Mouse (Mus musculus) lung, embryonic 14.5 days (tissue): ENCODE data around the gene Sp2. TPM values are rescaled to one million over a fixed set of nuclear protein-coding genes. Genes with fewer than 3 reads are reported as not detected.
A peak's percentile ranks its signal among the peaks of the same experiment; 100 is the strongest.

Source experiments
- ATAC-seq: fragments of 200-750 bp; cut with Nextera tagmentation; 2 replicates; pipeline ENCODE4 v1.8.0; 2017; ENCODE audit warnings: mild to moderate bottlenecking, moderate TSS enrichment, moderate library complexity; ENCODE audit not compliant: insufficient read depth
- DNase-seq: peaks from one replicate; pipeline ENCODE4 v3.0.0-alpha.2; 2015
- H3K27ac ChIP-seq: fragments of 300-500 bp; sonication (generic); 2 replicates; pipeline ENCODE4 v1.5.1; 2014; ENCODE audit warnings: low read depth, mild to moderate bottlenecking, moderate library complexity
- H3K27me3 ChIP-seq: fragments of 300-500 bp; sonication (generic); 2 replicates; pipeline ENCODE4 v1.6.1; 2014; ENCODE audit warnings: low read length, control low read depth; ENCODE audit not compliant: insufficient read depth
- H3K36me3 ChIP-seq: fragments of 300-500 bp; sonication (generic); 2 replicates; pipeline ENCODE4 v1.6.1; 2014; ENCODE audit warnings: control low read depth; ENCODE audit not compliant: insufficient read depth
- H3K4me1 ChIP-seq: fragments of 300-500 bp; sonication (generic); 2 replicates; pipeline ENCODE4 v1.6.1; 2014; ENCODE audit warnings: antibody characterized with exemption, control low read depth; ENCODE audit not compliant: insufficient read depth
- H3K4me2 ChIP-seq: fragments of 300-500 bp; sonication (generic); 2 replicates; pipeline ENCODE4 v1.6.1; 2014; ENCODE audit warnings: mild to moderate bottlenecking
- H3K4me3 ChIP-seq: fragments of 300-500 bp; sonication (generic); 2 replicates; pipeline ENCODE4 v1.5.1; 2014; ENCODE audit warnings: low read depth, low read length
- H3K9ac ChIP-seq: fragments of 300-500 bp; sonication (generic); 2 replicates; pipeline ENCODE4 v1.6.1; 2014
- H3K9me3 ChIP-seq: fragments of 300-500 bp; sonication (generic); 2 replicates; pipeline ENCODE4 v1.6.1; 2016; ENCODE audit warnings: low read depth, low read length, control low read depth
- CTCF ChIP-seq: IDR thresholded peaks from 2 replicates; pipeline ENCODE4 v1.5.1; 2016; ENCODE audit warnings: antibody characterized with exemption, low read depth
- WGBS: fragments of 180-500 bp; shearing (Covaris S2); extraction: QIAGEN DNeasy Blood & Tissue Kit; methylation state at CpG from one replicate; pipeline ENCODE4 v1.1.7; 2014; 5-methylcytosine and 5-hydroxymethylcytosine counted together
- polyA plus RNA-seq: library from polyadenylated mRNA; unstranded; fragments of >200 nt; fragmentation: Nextera tagmentation; extraction: Ambion mirVana; gene quantifications from 2 replicates; pipeline ENCODE4 v1.2.1, GENCODE M21; 2014

Gene Sp2
- polyA plus RNA-seq, 1 experiment from 2014 or later: 22.3 TPM

DNA sequence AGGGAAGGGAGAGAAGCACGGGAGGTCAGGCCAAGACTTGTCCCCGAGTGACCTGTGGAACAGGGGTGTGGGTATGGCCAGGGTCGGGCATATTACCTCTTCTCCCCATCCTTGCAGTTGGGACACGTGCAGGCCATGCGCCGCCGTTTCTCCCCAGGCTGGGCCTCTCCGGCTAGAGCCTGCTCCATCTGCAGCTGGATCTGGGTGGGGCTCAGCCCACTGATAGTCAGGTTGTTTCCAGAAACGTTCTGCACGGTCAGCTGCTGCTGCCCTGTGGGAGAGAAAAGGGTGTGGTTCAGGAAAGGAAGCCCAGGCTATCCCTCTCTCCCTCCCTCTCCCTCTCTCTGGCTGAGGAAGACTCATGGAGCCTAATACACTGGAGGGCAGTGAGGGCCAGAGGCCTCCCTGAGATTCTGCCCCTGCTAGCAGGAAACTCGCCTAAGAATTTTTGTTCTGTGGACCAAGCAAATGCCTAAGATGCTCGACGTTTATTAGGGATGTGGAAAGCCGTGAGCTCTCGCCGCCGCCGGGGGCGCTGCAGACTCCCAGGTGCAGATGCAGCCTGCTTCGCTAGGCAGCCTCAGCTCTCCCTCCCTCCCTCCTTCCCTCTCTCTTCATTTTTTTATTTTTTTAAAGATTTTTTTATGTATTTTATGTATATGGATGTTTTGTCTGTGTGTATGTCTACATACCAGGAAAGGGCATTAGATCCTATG lies 26.6 kb downstream of the Sp2 start:
- Histone ChIP-seq H3K9me3 (no peaks in the 10 kb centered on the region), H3K9ac (no peak overlapping the region), H3K4me1 (no peaks in the 10 kb centered on the region), H3K27ac (no peak overlapping the region), H3K4me3 (no peak overlapping the region), H3K27me3 (no peaks in the 10 kb centered on the region), H3K36me3 (peaks cover 91% of the 10 kb centered on the region), H3K4me2 (no peak overlapping the region)
- ATAC-seq (no peak), DNase-seq (no peak)
- TF ChIP-seq CTCF: peak; percentile 58
- WGBS: 57% methylated on average over 20 of the region's 20 CpGs

DNA sequence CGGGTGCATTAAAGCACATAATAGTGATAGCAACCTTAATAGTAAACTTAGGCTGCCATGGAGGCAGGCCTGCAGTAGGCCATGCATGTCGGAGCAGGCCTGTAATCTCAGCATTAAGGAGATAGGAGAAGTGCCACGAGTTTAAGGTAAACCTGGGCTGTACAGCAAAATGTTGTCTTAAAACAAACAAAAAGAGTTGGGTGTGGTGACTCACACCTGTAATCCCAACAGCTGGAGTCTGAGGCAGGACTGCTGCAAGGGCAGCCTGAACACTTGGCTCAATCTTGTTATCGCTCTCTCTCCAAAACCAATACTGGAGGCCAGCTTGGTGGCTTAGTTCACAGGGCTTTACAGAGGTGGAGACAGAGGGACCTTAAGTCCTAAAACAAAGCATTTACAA lies 27.7 kb downstream of the Sp2 start:
- ATAC-seq (no peak), DNase-seq (no peak)
- no peak for TF ChIP-seq CTCF
- WGBS: 90% methylated on average over 4 of the region's 4 CpGs
- Histone ChIP-seq H3K27me3 (no peaks in the 10 kb centered on the region), H3K27ac (no peak overlapping the region), H3K4me1 (no peaks in the 10 kb centered on the region), H3K9ac (no peak overlapping the region), H3K4me2 (no peak overlapping the region), H3K36me3 (peaks cover 84% of the 10 kb centered on the region), H3K4me3 (no peak overlapping the region), H3K9me3 (no peaks in the 10 kb centered on the region)

DNA sequence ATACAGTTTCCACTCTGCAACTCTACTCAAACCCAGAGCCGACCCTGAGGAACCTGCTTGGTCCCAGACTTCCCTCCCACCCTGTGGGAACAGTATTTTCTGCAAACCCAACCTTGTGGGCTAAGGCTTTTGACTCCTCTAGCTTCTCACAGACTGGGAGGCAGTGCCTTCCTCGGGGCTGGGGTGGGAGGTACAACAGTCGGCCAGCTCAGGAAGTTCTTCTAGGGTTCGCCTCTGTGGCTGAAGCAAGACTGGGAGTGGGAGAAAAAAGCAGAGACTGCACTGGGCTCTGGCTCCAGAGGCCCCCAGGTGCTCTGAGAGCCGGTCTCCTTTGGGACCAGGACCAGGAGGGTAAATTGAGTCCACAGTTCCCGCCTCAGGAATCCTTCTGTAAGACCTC lies 29.9 kb downstream of the Sp2 start:
- WGBS: 68% methylated on average over 6 of the region's 6 CpGs
- DNase-seq (no peak), ATAC-seq (no peak)
- no peak for TF ChIP-seq CTCF
- Histone ChIP-seq H3K27me3 (no peaks in the 10 kb centered on the region), H3K9ac (no peak overlapping the region), H3K4me3 (no peak overlapping the region), H3K36me3 (peaks cover 67% of the 10 kb centered on the region), H3K4me1 (no peaks in the 10 kb centered on the region), H3K4me2 (no peak overlapping the region), H3K27ac (no peak overlapping the region), H3K9me3 (no peaks in the 10 kb centered on the region)

DNA sequence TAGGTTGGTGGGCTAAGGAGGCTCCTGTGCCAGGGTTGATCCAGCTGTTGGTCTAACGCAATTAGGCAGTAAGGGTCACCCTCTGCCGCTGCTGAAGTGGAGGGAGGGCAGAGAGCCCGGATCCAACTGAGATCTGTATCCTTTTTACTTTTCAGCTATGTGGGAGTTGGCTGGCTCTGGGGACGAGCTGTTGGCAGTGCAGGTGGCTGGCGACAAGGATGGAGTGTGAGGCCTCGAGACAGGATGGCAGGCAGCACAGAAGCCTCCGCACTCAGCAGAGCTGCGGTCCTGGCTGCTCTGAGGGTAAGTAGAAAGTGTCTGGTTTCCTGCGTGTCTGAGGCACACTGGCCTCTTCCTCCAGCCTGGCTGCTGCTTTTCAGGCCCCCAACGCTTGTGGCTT lies 30.3 kb downstream of the Sp2 start:
- ATAC-seq: no peak
- WGBS: 77% methylated on average over 10 of the region's 10 CpGs
- H3K9me3 ChIP-seq: no peaks in the 10 kb centered on the region
- no peaks in the 10 kb centered on the region for H3K4me1 ChIP-seq
- no peak for TF ChIP-seq CTCF
- H3K27me3 ChIP-seq: no peaks in the 10 kb centered on the region
- H3K9ac ChIP-seq: no peak overlapping the region
- no peak for DNase-seq
- H3K4me2 ChIP-seq: no peak overlapping the region
- no peak overlapping the region for H3K4me3 ChIP-seq
- H3K27ac ChIP-seq: no peak overlapping the region
- H3K36me3 ChIP-seq: peaks cover 62% of the 10 kb centered on the region

DNA sequence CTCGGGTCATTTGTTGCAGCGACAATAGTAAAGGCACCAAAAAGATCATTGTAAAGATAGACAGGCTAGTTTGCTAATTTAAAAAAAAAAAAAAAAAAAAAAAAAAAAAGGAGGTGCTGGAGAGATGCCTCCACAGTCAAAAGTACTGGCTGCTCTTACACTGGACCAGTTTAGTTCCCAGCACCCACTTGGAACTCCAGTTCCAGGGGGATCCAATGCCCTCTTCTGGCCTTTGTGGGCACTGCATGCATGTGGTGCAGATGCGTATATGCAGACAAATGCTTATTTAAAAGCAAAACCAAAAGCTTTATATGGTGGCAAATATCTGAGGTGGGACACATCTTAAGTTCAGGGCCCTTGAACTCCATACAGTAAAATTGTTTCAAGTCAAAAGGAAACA lies 32.0 kb downstream of the Sp2 start:
- DNase-seq (no peak), ATAC-seq (no peak)
- Histone ChIP-seq H3K36me3 (peaks cover 47% of the 10 kb centered on the region), H3K9ac (no peak overlapping the region), H3K4me1 (no peaks in the 10 kb centered on the region), H3K27me3 (no peaks in the 10 kb centered on the region), H3K4me3 (no peak overlapping the region), H3K9me3 (no peaks in the 10 kb centered on the region), H3K4me2 (no peak overlapping the region), H3K27ac (no peak overlapping the region)
- WGBS: 98% methylated on average over 3 of the region's 3 CpGs
- peak; percentile 42 for TF ChIP-seq CTCF

DNA sequence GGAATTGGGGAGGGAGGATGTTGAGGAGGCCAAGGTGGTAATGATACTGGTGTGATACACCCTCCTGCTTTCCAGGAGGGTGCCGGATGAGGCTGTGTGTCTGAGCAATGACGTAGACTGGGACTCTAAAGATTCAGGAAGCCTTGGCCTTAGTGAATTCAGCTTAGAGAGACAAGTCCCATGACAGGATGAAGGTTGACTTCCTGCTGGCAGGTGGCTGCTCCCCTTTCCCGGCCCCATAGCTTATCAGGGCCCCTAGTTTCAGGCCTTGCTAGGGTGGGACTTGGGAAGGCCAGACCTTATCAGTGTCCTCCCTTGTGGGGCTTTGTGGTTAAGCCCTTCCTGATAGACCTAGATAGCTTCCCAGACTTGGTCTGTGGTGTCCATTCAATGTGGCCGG lies 34.9 kb downstream of the Sp2 start:
- Histone ChIP-seq H3K4me1 (peaks cover 8% of the 10 kb centered on the region; the same call in 1 of the 2 replicates), H3K36me3 (peaks cover 19% of the 10 kb centered on the region), H3K9me3 (no peaks in the 10 kb centered on the region), H3K27me3 (no peaks in the 10 kb centered on the region), H3K4me3 (no peak overlapping the region), H3K27ac (peak overlapping the region; percentile 27; the same call in 1 of the 2 replicates), H3K9ac (no peak overlapping the region), H3K4me2 (peak overlapping the region; percentile 18; the same call in 1 of the 2 replicates)
- DNase-seq (no peak), ATAC-seq (no peak)
- TF ChIP-seq CTCF: no peak
- 82% methylated on average over 4 of the region's 4 CpGs for WGBS

DNA sequence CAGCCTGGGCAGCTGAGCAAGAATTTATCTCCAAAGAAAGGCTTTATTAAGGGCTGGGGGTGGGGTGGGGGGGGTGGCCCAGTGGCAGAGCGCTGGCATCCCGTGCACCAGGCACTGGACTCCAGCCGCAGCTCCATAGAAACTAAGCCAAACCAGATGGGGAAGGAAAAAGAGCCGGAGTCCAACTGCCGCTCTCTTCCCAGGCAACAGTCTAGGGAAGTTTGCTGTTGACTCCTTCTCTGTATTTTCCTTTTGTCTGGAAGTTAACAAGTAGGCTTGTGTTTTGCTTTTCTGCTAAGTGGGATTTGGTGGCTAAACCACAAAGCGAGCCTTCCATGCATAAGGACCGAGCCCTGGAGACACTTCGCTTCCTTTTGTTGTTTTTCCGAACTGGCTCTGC lies 36.3 kb downstream of the Sp2 start:
- no peak for TF ChIP-seq CTCF
- WGBS: 86% methylated on average over 9 of the region's 9 CpGs
- 0 out of 2 replicates have a peak overlapping the region, but pooled peaks have one; percentile 20 for H3K27ac ChIP-seq
- DNase-seq: no peak
- peaks cover 8% of the 10 kb centered on the region; the same call in 1 of the 2 replicates for H3K4me1 ChIP-seq
- no peak overlapping the region for H3K9ac ChIP-seq
- H3K4me2 ChIP-seq: peak overlapping the region; percentile 25; the same call in 1 of the 2 replicates
- ATAC-seq: no peak
- H3K36me3 ChIP-seq: peaks cover 5% of the 10 kb centered on the region
- no peaks in the 10 kb centered on the region for H3K27me3 ChIP-seq
- no peak overlapping the region for H3K4me3 ChIP-seq
- H3K9me3 ChIP-seq: no peaks in the 10 kb centered on the region
